In genomic region chr16:45758726-45759269, GRCm38 (mm10) we compare ENCODE assay signal across 19 mouse cellular contexts. TPM values are rescaled to one million over a fixed set of nuclear protein-coding genes. Genes with fewer than 3 reads are reported as not detected.
A peak's percentile ranks its signal among the peaks of the same experiment; 100 is the strongest.
DNase-seq lines count a peak whose midpoint lies in the region; ATAC-seq lines count a peak whose summit lies in the region.
"Had no signal": no experiment of that assay in that cellular context is flagged by ENCODE, and none has a peak within 500 bp of the region (broad histone marks: within the 10 kb centered on the region; RNA-seq: fewer than 3 reads in every experiment).

No protein-coding gene starts in this region.

- 68% methylated on average over 9 of the region's 9 CpGs for WGBS in kidney, embryonic 16.5 days

- H3K4me2 ChIP-seq in kidney, embryonic 16.5 days (replicated peaks; ENCODE audit: low read depth, low read length) = no peak overlapping the region
- H3K4me2 ChIP-seq: embryonic facial prominence, embryonic 15.5 days; hindbrain, embryonic 12.5 days had no signal

- no peak for ATAC-seq in kidney, embryonic 16.5 days (ENCODE audit: low FRiP score, low TSS enrichment)
- ATAC-seq: forebrain, postnatal 0 days had no signal

- no peaks in the 10 kb centered on the region for H3K4me1 ChIP-seq in kidney, embryonic 16.5 days (ENCODE audit: insufficient read depth, low read length)
- peaks cover 2% of the 10 kb centered on the region; the same call in 1 of the 2 replicates for H3K4me1 ChIP-seq in brown adipose tissue, adult 24 weeks (ENCODE audit: control insufficient read depth, insufficient read depth, insufficient read length, low read length)
- H3K4me1 ChIP-seq: embryonic facial prominence, embryonic 15.5 days; hindbrain, embryonic 12.5 days had no signal

- no peak overlapping the region for H3K27ac ChIP-seq in kidney, embryonic 16.5 days (ENCODE audit: low read length)
- peak overlapping the region; percentile 83 for H3K27ac ChIP-seq in brown adipose tissue, adult 24 weeks (replicated peaks; ENCODE audit: low read depth, low read length)
- H3K27ac ChIP-seq: hindbrain, embryonic 12.5 days had no signal

- peak; percentile 34 for DNase-seq in heart, adult 8-10 months (ENCODE audit: low spot score)
- no peak for DNase-seq in heart, postnatal 10 days
- DNase-seq in kidney, postnatal 14 days = peak; percentile 38
- peak; percentile 39 for DNase-seq in CD4-positive, CD25-positive, alpha-beta regulatory T cell, adult 2 months (ENCODE audit: low read depth, low spot score)
- no peak for DNase-seq in layer of hippocampus, adult 18-20 months (ENCODE audit: low spot score in 2 of 2)
- DNase-seq in adrenal gland, postnatal 14 days = no peak
- DNase-seq: adrenal gland, postnatal 10 days; B cell, adult 2 months; cerebellum, adult 11 months; cerebellum, postnatal 25 days; forebrain, postnatal 0 days; lung, postnatal 14 days; midbrain, embryonic 14.5 days; thymus, postnatal 14 days had no signal

- peaks cover 31% of the 10 kb centered on the region for H3K36me3 ChIP-seq in kidney, embryonic 16.5 days (ENCODE audit: insufficient read depth, low read length)

- intact Hi-C loops in heart, postnatal 10 days (cut with DNase I) = loop anchor here (5.0 kb wide), 3 partner anchors 39 to 84 kb away; no protein-coding TSS in a partner anchor

- no peak overlapping the region for H3K9ac ChIP-seq in kidney, embryonic 16.5 days (replicated peaks; ENCODE audit: low read length)
- H3K9ac ChIP-seq: embryonic facial prominence, embryonic 15.5 days; forebrain, postnatal 0 days; hindbrain, embryonic 12.5 days had no signal

- no peaks in the 10 kb centered on the region for H3K27me3 ChIP-seq in kidney, embryonic 16.5 days (ENCODE audit: insufficient read depth, low read length)
- H3K27me3 ChIP-seq: embryonic facial prominence, embryonic 15.5 days; hindbrain, embryonic 12.5 days had no signal

- H3K4me3 ChIP-seq in kidney, embryonic 16.5 days (ENCODE audit: low read length) = no peak overlapping the region
- H3K4me3 ChIP-seq in brown adipose tissue, adult 24 weeks (ENCODE audit: insufficient read depth, low read depth, low read length) = no peak overlapping the region
- H3K4me3 ChIP-seq: embryonic facial prominence, embryonic 15.5 days; hindbrain, embryonic 12.5 days; myocyte had no signal

- no peaks in the 10 kb centered on the region for H3K9me3 ChIP-seq in kidney, embryonic 16.5 days (ENCODE audit: low read length)
- H3K9me3 ChIP-seq: embryonic facial prominence, embryonic 15.5 days; hindbrain, embryonic 12.5 days had no signal

RNA-seq across cellular contexts. Expression of gene Abhd10, which starts 16.0 kb away (rescaled TPM):
- 10 to 100 TPM; 16.5 to 20.8 (median 17.1) TPM for total RNA-seq in heart, adult 8-10 months (2022)
- 10 to 100 TPM; 19.2 TPM for total RNA-seq in heart, postnatal 10 days (2021)
- polyA plus RNA-seq in kidney, embryonic 16.5 days (2015; fragmentation: Nextera tagmentation; extraction: Ambion mirVana) = 36.4 and 36.7 TPM in 2 replicates
- polyA plus RNA-seq in brown adipose tissue, adult 24 weeks (2012; ENCODE audit: insufficient read depth, insufficient read length, missing spikeins) = 9.8 and 18.2 TPM in 2 replicates
- total RNA-seq in layer of hippocampus, adult 18-20 months (2021) = 10 to 100 TPM; 18.0 to 20.5 TPM
- total RNA-seq in adrenal gland, postnatal 14 days (2021) = 25.0 and 25.9 TPM in 2 replicates

RNA-seq across cellular contexts. Expression of gene Tagln3, which starts 34.4 kb away (rescaled TPM):
- under 1 TPM in 3 of 4 experiments, not detected in 1; 0.60 to 0.98 (median 0.78) TPM for total RNA-seq in heart, adult 8-10 months (2022)
- total RNA-seq in heart, postnatal 10 days (2021) = under 1 TPM; 0.20 to 0.22 TPM
- polyA plus RNA-seq in kidney, embryonic 16.5 days (2015; fragmentation: Nextera tagmentation; extraction: Ambion mirVana) = 6.8 and 9.3 TPM in 2 replicates
- polyA plus RNA-seq in brown adipose tissue, adult 24 weeks (2012; ENCODE audit: insufficient read depth, insufficient read length, missing spikeins) = not detected in 2 replicates
- total RNA-seq in layer of hippocampus, adult 18-20 months (2021) = 100 to 1,000 TPM; 219 to 242 TPM
- 4.1 and 7.3 TPM in 2 replicates for total RNA-seq in adrenal gland, postnatal 14 days (2021)

Comparison
In these comparisons a context has a peak if more than half of its experiments do, and no peak if none do; other contexts are left out.
1. DNase-seq: peak in heart, adult 8-10 months (single experiment), kidney, postnatal 14 days (single experiment) and CD4-positive, CD25-positive, alpha-beta regulatory T cell, adult 2 months (single experiment); none in heart, postnatal 10 days (0 of 2), layer of hippocampus, adult 18-20 months (0 of 2) and adrenal gland, postnatal 14 days (single experiment).
2. RNA of gene Tagln3, which starts 34.4 kb away (total RNA-seq): 219 to 242 TPM in layer of hippocampus, adult 18-20 months; 4.1 to 7.3 TPM in adrenal gland, postnatal 14 days, 0.60 to 0.98 TPM in heart, adult 8-10 months and 0.20 to 0.22 TPM in heart, postnatal 10 days; every median in the first group is over 10 times any median in the second.